Mouse (Mus musculus) left cerebral cortex, postnatal 14 days (tissue): ENCODE measurements at regions not wholly inside any gene's neighbourhood (a gene's known extent, or its start where the extent isn't known, plus 50 kb on each side); places are given as distances from the start of the nearest gene placed in this dataset.

Experiments
- DNase-seq, 2 experiments: peaks; one replicate each; pipeline ENCODE4 v3.0.0; 2021 to 2022; ENCODE audit warnings: low spot score in 2 of 2, mixed read lengths in 1 of 2
- intact Hi-C: fragments of 180-260 bp; cut with DNase I; formaldehyde crosslinking; loops from one replicate; pipeline ENCODE4 v1.15.1; 2025

- no peak for DNase-seq
These were observed 80.7 kb downstream of the Gm7361 start for GRCm38 (mm10) chr5:26338191-26338590.

GRCm38 (mm10) chr5:26339266-26339665, 81.8 kb downstream of the Gm7361 start:
- no peak for DNase-seq
- intact Hi-C loops: no loop called here

More at GRCm38 (mm10) chr5:26338191-26338590, 80.7 kb downstream of the Gm7361 start:
- intact Hi-C loops: no loop called here

GRCm38 (mm10) chr5:26355156-26355555, 97.7 kb downstream of the Gm7361 start:
- no peak for DNase-seq
- intact Hi-C loops: no loop called here

GRCm38 (mm10) chr5:26359082-26359481, 101.6 kb downstream of the Gm7361 start:
- intact Hi-C loops: no loop called here
- DNase-seq: no peak

- intact Hi-C loops: no loop called here
- no peak for DNase-seq
These were observed 116.9 kb downstream of the Gm7361 start for GRCm38 (mm10) chr5:26374175-26374984.

GRCm38 (mm10) chr5:26407088-26407672, 149.7 kb downstream of the Gm7361 start:
- intact Hi-C loops: no loop called here
- DNase-seq: no peak

- intact Hi-C loops: no loop called here
- no peak for DNase-seq
These were observed 155.7 kb downstream of the Gm7361 start for GRCm38 (mm10) chr5:26413185-26413584.

- intact Hi-C loops: no loop called here
- DNase-seq: no peak
These were observed 187.1 kb downstream of the Gm7361 start for GRCm38 (mm10) chr5:26444331-26445200.

GRCm38 (mm10) chr5:26451306-26451705, 193.8 kb downstream of the Gm7361 start:
- no peak for DNase-seq
- intact Hi-C loops: no loop called here

- intact Hi-C loops: no loop called here
- DNase-seq: no peak
These were observed 200.1 kb downstream of the Gm7361 start for GRCm38 (mm10) chr5:26457627-26458026.

GRCm38 (mm10) chr5:26466666-26467065, 209.2 kb downstream of the Gm7361 start:
- intact Hi-C loops: no loop called here
- DNase-seq: no peak

GRCm38 (mm10) chr5:26485726-26486125, 228.2 kb downstream of the Gm7361 start:
- intact Hi-C loops: no loop called here
- DNase-seq: no peak

GRCm38 (mm10) chr5:26494003-26494402, 236.5 kb downstream of the Gm7361 start:
- no peak for DNase-seq
- intact Hi-C loops: no loop called here

GRCm38 (mm10) chr5:26497641-26498430, 240.3 kb downstream of the Gm7361 start:
- intact Hi-C loops: no loop called here
- no peak for DNase-seq

- intact Hi-C loops: no loop called here
- DNase-seq: no peak
These were observed 252.2 kb downstream of the Gm7361 start for GRCm38 (mm10) chr5:26509525-26510168.

- no peak for DNase-seq
- intact Hi-C loops: no loop called here
These were observed 255.8 kb downstream of the Gm7361 start for GRCm38 (mm10) chr5:26513039-26513955.

- intact Hi-C loops: no loop called here
- DNase-seq: no peak
These were observed 278.1 kb downstream of the Gm7361 start for GRCm38 (mm10) chr5:26535556-26535955.

GRCm38 (mm10) chr5:26563291-26563690, 253.7 kb upstream of the Dpp6 start:
- no peak for DNase-seq
- intact Hi-C loops: no loop called here
